Mouse (Mus musculus): ENCODE data around the gene Lrrc1.

Gene Lrrc1

GRCm38 (mm10) chr9:77502171-77502547, 42.5 kb downstream of the Lrrc1 start:
- DNase-seq (ENCODE audit: low spot score in 2 of 2) = no peak

GRCm38 (mm10) chr9:77499084-77499483, 45.6 kb downstream of the Lrrc1 start:
- no peak for DNase-seq (ENCODE audit: low spot score in 2 of 2)

GRCm38 (mm10) chr9:77498406-77498805, 46.3 kb downstream of the Lrrc1 start:
- no peak for DNase-seq (ENCODE audit: low spot score in 2 of 2)

DNA sequence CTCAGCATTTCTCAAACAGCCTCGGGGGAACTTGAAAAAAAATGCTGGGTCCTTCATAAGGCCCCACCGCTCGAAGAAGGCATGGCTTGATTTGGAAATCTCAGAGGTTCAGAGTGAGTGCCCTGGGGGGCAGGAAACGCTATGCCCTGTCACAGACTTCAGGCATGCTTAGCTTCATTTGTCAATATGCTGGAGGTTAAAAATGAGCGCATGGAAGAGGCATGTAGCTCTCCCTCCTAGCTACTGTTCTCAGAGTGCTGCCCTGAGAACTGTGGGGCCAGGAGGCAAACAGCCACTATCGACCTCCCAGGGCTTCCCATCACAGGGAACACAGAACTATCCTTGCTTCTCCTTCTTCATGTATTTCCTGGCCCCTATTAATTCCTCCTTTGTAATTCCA, 47.5 kb downstream of the Lrrc1 start:
- no peak for DNase-seq (ENCODE audit: low spot score in 2 of 2)

DNA sequence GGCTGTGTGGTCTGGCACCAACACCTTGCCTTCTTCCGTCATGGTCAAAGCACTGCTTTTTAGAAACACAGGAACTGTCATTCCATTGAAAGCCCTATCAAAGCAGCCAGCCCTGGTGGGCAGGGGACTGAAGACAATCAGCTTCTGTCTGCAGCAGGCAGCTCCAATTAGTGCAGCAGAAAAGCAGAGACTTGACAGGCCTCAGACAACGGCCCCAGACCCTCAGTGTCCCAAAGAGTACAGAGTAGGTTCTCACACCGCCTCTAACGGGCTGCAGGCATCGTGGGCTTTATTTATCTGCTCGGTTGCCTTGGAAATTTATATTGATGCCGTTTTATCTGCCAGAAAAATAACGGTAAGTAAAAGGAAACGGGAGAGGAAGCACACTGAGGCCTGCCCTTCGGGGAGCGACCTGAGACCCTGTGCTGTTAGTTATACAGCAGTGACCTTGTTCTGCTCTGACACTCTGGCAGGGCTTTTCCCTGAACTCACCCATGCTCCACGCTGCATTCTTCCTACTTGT, 48.1 kb downstream of the Lrrc1 start:
- no peak for DNase-seq (ENCODE audit: low spot score in 2 of 2)

DNA sequence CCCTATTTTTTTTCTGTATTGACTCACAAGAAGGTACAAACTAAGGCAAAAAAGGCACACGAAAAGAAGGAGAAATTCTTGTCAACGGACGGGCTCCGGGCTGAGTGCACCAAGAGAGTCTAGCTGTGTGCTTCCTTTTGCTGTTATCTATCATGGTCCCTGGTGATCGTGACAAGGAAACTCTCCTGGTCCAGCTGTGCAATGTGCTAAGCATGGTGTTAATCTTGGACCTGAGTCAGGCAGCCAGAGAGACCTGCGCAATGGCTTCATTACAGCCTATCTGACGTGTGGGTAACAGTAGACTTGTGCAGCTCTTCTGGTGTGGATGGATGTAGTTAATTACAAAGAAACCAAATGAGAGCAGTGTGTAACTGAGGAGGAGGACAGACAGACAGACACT, 50.4 kb downstream of the Lrrc1 start:
- no peak for DNase-seq (ENCODE audit: low spot score in 2 of 2)

GRCm38 (mm10) chr9:77488611-77489010, 56.1 kb downstream of the Lrrc1 start:
- no peak for DNase-seq (ENCODE audit: low spot score in 2 of 2)

DNA sequence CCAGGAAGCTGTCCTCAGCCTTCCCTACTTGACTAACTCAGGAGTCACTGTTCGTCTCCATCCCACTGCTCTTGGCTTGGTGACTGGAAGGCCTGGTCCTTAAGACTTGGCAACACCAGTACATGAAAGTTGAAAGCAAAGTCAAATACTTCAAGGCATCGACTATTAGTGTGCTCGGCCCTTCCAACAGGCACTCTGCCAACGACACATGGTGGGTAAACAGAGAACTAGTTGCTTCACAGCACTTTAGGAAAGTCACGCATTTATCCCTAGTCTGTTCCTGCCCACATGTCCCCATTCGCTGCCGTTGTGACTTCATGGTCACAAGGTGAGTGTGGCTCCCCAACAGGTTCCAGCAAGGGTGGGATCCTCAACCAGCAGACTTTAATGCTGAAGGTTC, 57.2 kb downstream of the Lrrc1 start:
- no peak for DNase-seq (ENCODE audit: low spot score in 2 of 2)

DNA sequence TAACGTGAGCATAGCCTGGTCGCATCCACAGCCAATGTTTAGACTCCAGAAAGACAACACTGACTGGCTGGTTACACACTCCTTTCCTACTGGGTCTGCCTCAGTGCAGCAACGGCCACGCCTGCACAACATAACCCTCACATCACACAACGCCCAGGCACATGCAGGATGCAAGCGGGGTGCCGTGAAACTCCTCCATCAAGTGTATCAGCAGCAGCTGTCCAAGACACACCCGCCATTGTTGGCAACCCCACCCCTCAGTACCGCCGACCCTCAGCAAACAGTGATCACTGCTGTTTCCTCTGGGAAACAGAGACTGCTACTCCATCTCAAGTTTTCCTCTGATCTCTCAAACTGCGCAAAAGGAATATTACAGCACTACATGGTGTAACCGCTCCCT, 58.8 kb downstream of the Lrrc1 start:
- DNase-seq (ENCODE audit: low spot score in 2 of 2) = no peak

DNA sequence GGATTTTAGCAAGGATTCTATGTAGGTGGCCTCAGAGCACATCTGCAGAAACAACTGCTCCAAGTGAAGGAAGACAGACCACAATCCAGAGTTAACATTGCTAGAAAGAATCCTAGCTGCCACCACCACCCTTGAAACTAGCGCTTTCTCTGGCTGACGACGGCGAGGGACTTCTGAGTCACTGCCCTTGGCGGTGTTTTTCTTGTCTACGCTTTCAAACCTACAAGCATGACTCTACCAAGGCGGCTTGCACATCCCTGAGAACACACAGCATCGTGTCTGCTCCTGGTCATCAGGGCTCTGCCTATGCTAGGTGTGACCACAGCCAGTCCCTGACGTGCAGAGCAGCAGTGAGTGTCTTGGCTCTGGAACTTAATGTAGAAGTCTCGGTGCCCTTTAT, 59.9 kb downstream of the Lrrc1 start:
- DNase-seq (ENCODE audit: low spot score in 2 of 2) = no peak

- no peak for DNase-seq (ENCODE audit: low spot score in 2 of 2)
Measured at GRCm38 (mm10) chr9:77483559-77483958, 61.1 kb downstream of the Lrrc1 start.

- DNase-seq (ENCODE audit: low spot score in 2 of 2) = no peak
Measured at GRCm38 (mm10) chr9:77482281-77482680, 62.4 kb downstream of the Lrrc1 start.

DNA sequence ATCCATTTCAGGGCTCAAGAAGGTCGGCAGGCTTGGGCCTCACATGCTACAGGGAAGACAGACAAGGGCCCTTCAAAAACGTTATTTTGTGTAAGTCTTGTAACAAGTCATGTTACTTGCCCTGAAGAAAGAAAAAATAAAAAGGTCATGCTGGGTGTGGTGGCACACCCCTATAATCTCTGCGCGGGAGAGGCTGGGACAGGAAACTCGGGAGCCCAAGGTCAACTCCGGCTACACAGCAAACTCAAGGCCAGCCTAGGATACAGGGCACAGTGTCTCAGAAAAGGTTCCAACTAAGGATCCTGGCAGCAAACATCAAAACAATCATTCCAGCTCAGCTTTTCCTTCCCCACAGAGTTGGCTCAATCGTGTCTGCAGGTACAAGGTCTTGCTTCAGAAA, 63.3 kb downstream of the Lrrc1 start:
- no peak for DNase-seq (ENCODE audit: low spot score in 2 of 2)

GRCm38 (mm10) chr9:77480574-77481319, 63.9 kb downstream of the Lrrc1 start:
- DNase-seq (ENCODE audit: low spot score in 2 of 2) = no peak

- no peak for DNase-seq (ENCODE audit: low spot score in 2 of 2)
Measured at GRCm38 (mm10) chr9:77480001-77480400, 64.7 kb downstream of the Lrrc1 start.

- DNase-seq (ENCODE audit: low spot score in 2 of 2) = no peak
Measured at GRCm38 (mm10) chr9:77478166-77478920, 66.3 kb downstream of the Lrrc1 start.

GRCm38 (mm10) chr9:77474535-77474934, 70.1 kb downstream of the Lrrc1 start:
- no peak for DNase-seq (ENCODE audit: low spot score in 2 of 2)

GRCm38 (mm10) chr9:77472557-77472956, 72.1 kb downstream of the Lrrc1 start:
- no peak for DNase-seq (ENCODE audit: low spot score in 2 of 2)

GRCm38 (mm10) chr9:77471646-77472220, 72.9 kb downstream of the Lrrc1 start:
- DNase-seq (ENCODE audit: low spot score in 2 of 2) = no peak

GRCm38 (mm10) chr9:77469791-77470607, 74.7 kb downstream of the Lrrc1 start:
- DNase-seq (ENCODE audit: low spot score in 2 of 2) = no peak

DNA sequence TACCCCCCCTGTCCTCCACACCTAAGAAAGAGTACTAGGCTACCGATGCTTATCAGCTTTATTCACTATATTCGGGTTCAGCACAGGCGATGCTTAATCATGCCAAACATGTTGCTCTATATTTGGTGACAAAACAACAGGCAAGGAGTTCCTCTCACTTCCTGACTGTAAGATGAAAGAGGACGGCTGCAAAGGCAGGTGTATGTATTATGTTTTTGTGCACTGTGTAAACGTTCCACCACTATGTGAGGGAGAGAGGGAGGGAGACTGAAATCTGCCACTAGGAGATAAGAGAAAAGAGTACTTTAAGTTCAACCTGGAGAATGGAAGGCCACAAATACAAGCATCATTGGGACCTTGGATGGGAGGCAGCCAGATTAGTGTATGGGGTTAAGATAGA, 77.7 kb downstream of the Lrrc1 start:
- DNase-seq (ENCODE audit: low spot score in 2 of 2) = no peak

DNA sequence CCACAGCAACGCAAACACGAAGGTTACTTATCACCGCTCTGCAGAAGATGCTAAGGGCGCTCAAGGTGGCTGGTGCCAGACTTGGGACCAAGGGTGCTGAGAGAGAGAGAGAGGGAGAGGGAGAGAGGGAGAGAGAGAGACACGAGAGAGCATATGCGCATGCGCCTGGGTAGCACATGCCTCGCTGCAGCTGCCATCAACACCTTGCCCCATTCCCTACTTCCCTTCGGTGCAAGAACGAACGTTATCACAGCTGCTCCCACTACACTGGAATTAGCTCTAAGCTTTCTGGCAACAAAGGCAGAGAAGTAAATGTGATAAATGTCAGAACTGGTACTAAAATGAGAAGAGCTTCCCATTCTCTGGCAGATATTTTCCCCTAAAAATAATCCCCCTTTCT, 79.3 kb downstream of the Lrrc1 start:
- DNase-seq (ENCODE audit: low spot score in 2 of 2) = no peak

Data from cerebellum, postnatal 4 days (tissue).